Mouse (Mus musculus): ENCODE data around the gene Tgfa.

GRCm38 (mm10) chr6:86248562-86248961, 53.5 kb downstream of the Tgfa start:
- TF ChIP-seq GATA1 (IDR thresholded peaks at IDR 0.05; ENCODE audit: low read depth, low read length) (no peak), ZC3H11A (IDR thresholded peaks at IDR 0.05; ENCODE audit: low read depth, low read length) (no peak), USF1 (IDR thresholded peaks at IDR 0.05; ENCODE audit: low read depth, low read length) (no peak)

All from MEL (cell line).